Mouse (Mus musculus): ENCODE data around the gene Plxdc2. TPM values are rescaled to one million over a fixed set of nuclear protein-coding genes. Genes with fewer than 3 reads are reported as not detected.

The Plxdc2 gene
- polyA plus RNA-seq (2015; fragmentation: Nextera tagmentation; extraction: Ambion mirVana), result 20.3 and 23.5 TPM in 2 replicates

DNA sequence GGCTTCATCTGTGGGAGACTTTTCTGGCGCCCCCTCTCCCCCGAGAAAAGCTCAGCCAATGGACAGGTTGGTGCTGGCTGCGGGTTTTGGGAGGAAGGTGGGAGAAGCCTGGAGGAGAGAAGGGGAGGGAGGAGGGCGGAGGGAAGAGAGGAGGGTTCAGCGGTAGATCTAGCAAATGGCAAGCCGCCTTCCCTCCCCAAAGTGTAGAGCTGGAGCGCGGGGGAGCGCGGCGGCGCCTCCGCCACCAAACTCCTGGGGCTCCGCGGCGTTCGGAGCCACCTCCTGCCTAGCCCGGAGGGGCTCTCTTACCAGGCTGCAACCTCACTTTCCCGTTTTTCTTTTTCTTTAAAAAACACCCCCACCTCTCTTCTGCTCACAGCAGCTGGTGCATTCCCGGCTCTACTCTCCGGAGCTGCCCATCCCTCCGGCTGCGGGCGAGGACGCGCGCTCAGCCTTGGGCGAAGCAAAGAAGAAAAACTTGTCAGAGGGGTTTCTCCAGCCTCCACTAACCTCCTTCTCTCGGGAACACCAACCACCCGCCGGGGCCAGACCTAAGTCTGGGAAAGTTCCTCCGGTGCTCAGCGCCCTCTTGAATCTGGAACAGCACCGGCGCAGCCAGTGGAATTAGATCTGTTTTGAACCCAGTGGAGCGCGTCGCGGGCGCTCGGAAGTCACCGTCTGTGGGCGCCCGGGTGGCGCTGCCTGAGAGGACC is at the start of gene Plxdc2:
Gene Plxdc2, plus strand, starts transcription at position 199 of the 713 bp plus-strand sequence.
- Histone ChIP-seq H3K27ac (ENCODE audit: low read length) (peak within 1 kb of the TSS; percentile 86), H3K27me3 (ENCODE audit: control insufficient read depth, insufficient read depth, low read depth, low read length) (no peaks in the 10 kb centered on the region), H3K9me3 (replicated peaks; ENCODE audit: control insufficient read depth, low read length, poor library complexity, severe bottlenecking) (no peaks in the 10 kb centered on the region), H3K4me1 (ENCODE audit: control insufficient read depth, insufficient read depth, low read length) (peaks cover 10% of the 10 kb centered on the region), H3K4me3 (ENCODE audit: low read depth, low read length) (peak within 1 kb of the TSS; percentile 49), H3K4me2 (ENCODE audit: low read length) (peak within 1 kb of the TSS; percentile 94), H3K36me3 (ENCODE audit: control insufficient read depth, insufficient read depth, low read length) (no peaks in the 10 kb centered on the region), H3K9ac (ENCODE audit: low read depth, low read length) (peak within 1 kb of the TSS; percentile 76)
- WGBS, result under 1% methylated on average over 41 of the region's 45 CpGs
- ATAC-seq, result peak; percentile 95

DNA sequence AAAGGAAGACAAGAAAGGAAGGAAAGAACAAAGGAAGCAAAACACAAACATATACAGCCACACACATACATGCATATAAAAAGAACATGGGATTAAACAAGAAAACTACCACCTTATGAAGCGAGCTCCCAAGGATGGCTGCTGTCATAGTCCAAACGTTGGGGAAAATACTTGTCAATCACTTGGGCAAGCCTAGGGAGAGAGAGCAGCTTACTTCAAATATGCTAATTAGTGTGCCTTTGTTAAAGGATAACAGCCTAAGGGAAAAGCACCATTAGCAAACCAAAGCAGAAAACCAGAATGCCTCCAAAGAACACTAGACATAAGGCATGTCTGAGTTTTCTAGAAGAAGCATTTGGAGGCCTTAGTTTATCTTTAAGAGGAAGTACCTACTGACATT is 45.7 kb upstream of the Plxdc2 start:
- peak; percentile 62 for ATAC-seq
- no peaks in the 10 kb centered on the region for H3K27me3 ChIP-seq (ENCODE audit: control insufficient read depth, insufficient read depth, low read depth, low read length)
- no peaks in the 10 kb centered on the region for H3K9me3 ChIP-seq (replicated peaks; ENCODE audit: control insufficient read depth, low read length, poor library complexity, severe bottlenecking)
- WGBS, result 5% methylated on average over 2 of the region's 2 CpGs
- no peaks in the 10 kb centered on the region for H3K4me1 ChIP-seq (ENCODE audit: control insufficient read depth, insufficient read depth, low read length)
- no peak overlapping the region for H3K4me2 ChIP-seq (ENCODE audit: low read length)
- H3K4me3 ChIP-seq (ENCODE audit: low read depth, low read length), result no peak overlapping the region
- H3K27ac ChIP-seq (ENCODE audit: low read length), result no peak overlapping the region
- no peak overlapping the region for H3K9ac ChIP-seq (ENCODE audit: low read depth, low read length)
- H3K36me3 ChIP-seq (ENCODE audit: control insufficient read depth, insufficient read depth, low read length), result no peaks in the 10 kb centered on the region

DNA sequence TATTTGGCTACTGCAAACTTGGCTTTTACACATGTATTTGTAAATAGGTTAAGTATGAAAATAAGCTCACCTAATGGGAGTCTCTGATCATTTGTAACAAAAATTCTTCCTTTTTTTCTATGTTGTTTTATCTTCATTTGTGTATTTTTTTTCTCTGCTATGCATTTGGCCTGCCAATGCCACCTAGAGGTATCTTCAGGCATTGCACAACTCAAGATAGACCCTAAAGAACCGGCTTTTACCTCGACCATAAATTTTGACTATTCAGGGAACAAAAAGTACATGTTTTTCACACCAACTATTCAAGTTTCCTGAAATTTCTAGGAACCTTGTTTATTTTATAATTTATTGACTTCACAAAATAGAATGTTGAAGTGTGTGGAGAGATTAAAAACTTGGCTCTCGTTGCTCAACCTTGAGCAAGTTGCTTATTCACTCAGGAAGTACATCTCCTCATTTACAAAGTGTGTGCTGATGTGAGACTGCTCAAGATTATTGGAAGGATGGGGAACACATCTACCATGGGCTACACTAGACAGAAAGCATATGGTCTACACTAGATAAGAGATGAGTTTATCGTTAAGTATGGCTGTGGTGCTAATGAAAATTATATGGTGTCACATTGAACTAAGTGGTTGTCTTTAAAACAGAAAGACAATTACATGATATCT is 43.6 kb upstream of the Plxdc2 start:
- no peaks in the 10 kb centered on the region for H3K4me1 ChIP-seq (ENCODE audit: control insufficient read depth, insufficient read depth, low read length)
- H3K4me2 ChIP-seq (ENCODE audit: low read length), result no peak overlapping the region
- H3K9me3 ChIP-seq (replicated peaks; ENCODE audit: control insufficient read depth, low read length, poor library complexity, severe bottlenecking), result peaks cover 4% of the 10 kb centered on the region; the same call in 1 of the 2 replicates
- H3K27ac ChIP-seq (ENCODE audit: low read length), result no peak overlapping the region
- no peak for ATAC-seq
- no peak overlapping the region for H3K9ac ChIP-seq (ENCODE audit: low read depth, low read length)
- H3K4me3 ChIP-seq (ENCODE audit: low read depth, low read length), result no peak overlapping the region
- 68% methylated on average over 4 of the region's 4 CpGs for WGBS
- H3K27me3 ChIP-seq (ENCODE audit: control insufficient read depth, insufficient read depth, low read depth, low read length), result no peaks in the 10 kb centered on the region
- no peaks in the 10 kb centered on the region for H3K36me3 ChIP-seq (ENCODE audit: control insufficient read depth, insufficient read depth, low read length)

DNA sequence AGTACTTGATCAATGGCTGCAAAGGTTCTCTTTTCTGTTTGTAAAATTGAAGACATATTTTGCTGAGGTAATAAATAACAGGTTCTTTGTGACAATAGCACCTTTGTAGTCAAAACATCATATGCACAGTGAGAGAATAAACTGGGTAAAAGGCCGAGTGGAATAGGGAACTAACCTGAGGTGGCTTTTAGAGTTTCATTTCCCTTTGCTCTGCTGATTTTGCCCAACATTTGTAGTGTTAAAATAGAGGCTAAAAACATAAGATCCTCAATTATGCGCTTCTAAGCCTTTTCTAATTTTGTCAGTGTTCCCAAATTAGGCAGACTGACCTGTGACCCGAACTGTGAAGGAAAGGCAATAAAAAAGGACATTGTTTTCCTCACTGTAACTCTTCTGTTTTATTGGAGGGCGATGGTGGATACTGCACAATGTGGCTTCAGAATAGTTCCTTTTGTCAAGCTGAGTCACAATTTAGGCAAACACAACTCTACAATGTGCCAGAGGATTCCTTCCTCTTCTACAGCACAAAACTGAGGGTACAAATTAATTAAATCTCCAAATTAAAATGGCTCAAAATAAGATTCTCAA is 20.8 kb upstream of the Plxdc2 start:
- Histone ChIP-seq H3K27ac (ENCODE audit: low read length) (no peak overlapping the region), H3K9me3 (replicated peaks; ENCODE audit: control insufficient read depth, low read length, poor library complexity, severe bottlenecking) (no peaks in the 10 kb centered on the region), H3K4me3 (ENCODE audit: low read depth, low read length) (no peak overlapping the region), H3K4me2 (ENCODE audit: low read length) (no peak overlapping the region), H3K4me1 (ENCODE audit: control insufficient read depth, insufficient read depth, low read length) (no peaks in the 10 kb centered on the region), H3K36me3 (ENCODE audit: control insufficient read depth, insufficient read depth, low read length) (no peaks in the 10 kb centered on the region), H3K27me3 (ENCODE audit: control insufficient read depth, insufficient read depth, low read depth, low read length) (no peaks in the 10 kb centered on the region), H3K9ac (ENCODE audit: low read depth, low read length) (no peak overlapping the region)
- no peak for ATAC-seq
- WGBS, result 70% methylated on average over 4 of the region's 4 CpGs

DNA sequence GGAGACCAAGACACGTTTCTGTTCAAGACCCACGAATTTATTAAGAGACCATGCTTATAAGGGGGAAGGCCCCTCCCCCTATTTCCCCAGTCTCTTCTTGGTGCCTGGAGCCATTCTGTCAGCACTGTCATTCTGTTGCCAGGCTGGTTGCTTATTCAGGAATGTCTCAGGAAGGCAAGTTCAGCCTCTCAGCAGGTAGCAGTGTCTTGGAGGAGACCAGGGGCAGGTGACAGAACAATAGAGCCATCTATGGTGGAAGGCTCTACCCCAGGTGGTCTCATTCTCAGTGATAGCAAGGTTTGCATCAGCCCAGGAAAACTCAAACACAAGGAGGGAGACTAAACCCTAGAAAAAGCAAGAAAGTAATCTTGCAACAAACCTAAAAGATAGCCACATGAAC is 11.5 kb upstream of the Plxdc2 start:
- Histone ChIP-seq H3K27me3 (ENCODE audit: control insufficient read depth, insufficient read depth, low read depth, low read length) (no peaks in the 10 kb centered on the region), H3K36me3 (ENCODE audit: control insufficient read depth, insufficient read depth, low read length) (no peaks in the 10 kb centered on the region), H3K4me2 (ENCODE audit: low read length) (no peak overlapping the region), H3K4me3 (ENCODE audit: low read depth, low read length) (no peak overlapping the region), H3K9ac (ENCODE audit: low read depth, low read length) (no peak overlapping the region), H3K4me1 (ENCODE audit: control insufficient read depth, insufficient read depth, low read length) (no peaks in the 10 kb centered on the region), H3K9me3 (replicated peaks; ENCODE audit: control insufficient read depth, low read length, poor library complexity, severe bottlenecking) (no peaks in the 10 kb centered on the region), H3K27ac (ENCODE audit: low read length) (no peak overlapping the region)
- 49% methylated on average over 2 of the region's 2 CpGs for WGBS
- ATAC-seq, result no peak

DNA sequence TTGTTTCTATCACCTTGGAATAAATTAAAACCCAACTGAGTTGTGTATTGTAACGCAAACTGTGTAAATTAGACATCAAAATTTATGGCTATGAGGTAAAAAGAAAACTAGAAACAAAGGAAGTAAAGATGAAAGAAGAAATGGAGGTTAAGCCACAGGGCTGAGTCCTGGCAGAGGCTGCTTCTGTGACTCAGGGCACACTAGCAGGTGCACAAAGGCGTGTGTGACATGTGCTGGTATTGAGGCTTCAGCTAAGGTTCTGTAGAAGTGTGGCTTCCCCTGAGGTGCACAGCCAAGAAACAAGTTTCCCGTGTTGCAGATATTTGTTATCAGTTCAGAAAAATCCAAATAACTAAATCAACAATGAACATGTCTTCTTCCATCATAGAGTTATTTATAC is 5.0 kb upstream of the Plxdc2 start:
- Histone ChIP-seq H3K27me3 (ENCODE audit: control insufficient read depth, insufficient read depth, low read depth, low read length) (no peaks in the 10 kb centered on the region), H3K4me3 (ENCODE audit: low read depth, low read length) (no peak overlapping the region), H3K4me2 (ENCODE audit: low read length) (no peak overlapping the region), H3K9me3 (replicated peaks; ENCODE audit: control insufficient read depth, low read length, poor library complexity, severe bottlenecking) (no peaks in the 10 kb centered on the region), H3K4me1 (ENCODE audit: control insufficient read depth, insufficient read depth, low read length) (peaks cover 6% of the 10 kb centered on the region), H3K27ac (ENCODE audit: low read length) (no peak overlapping the region), H3K36me3 (ENCODE audit: control insufficient read depth, insufficient read depth, low read length) (no peaks in the 10 kb centered on the region), H3K9ac (ENCODE audit: low read depth, low read length) (no peak overlapping the region)
- ATAC-seq, result no peak
- WGBS, result 71% methylated on average over 3 of the region's 3 CpGs

DNA sequence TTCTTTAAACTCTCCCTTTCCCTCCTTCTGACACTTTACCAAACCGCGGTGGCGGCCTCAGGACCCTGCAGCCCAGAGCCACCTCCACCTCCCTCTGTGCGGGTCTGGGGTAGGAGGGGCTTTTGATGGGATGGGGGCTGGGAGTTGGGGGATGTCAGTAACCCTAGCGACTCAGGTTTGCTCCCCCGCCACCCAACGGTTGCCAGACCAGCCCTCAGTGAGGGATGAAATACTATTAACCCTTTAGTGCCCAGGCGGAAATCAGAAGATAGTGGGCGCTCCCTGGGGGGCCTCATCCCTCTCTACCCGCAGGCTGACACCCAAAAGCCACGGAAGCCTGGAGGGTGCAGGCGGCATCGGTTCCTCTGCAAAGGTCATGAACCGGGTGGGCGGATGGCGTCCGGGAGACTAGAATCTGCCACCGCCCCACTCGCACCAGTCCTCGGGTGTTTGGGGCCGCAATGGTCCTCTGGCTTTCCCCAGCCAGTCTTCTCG is 446 bp upstream of the Plxdc2 start:
- H3K27me3 ChIP-seq (ENCODE audit: control insufficient read depth, insufficient read depth, low read depth, low read length), result no peaks in the 10 kb centered on the region
- H3K9ac ChIP-seq (ENCODE audit: low read depth, low read length), result peak overlapping the region; percentile 76
- 0% methylated on average over 21 of the region's 22 CpGs for WGBS
- H3K9me3 ChIP-seq (replicated peaks; ENCODE audit: control insufficient read depth, low read length, poor library complexity, severe bottlenecking), result no peaks in the 10 kb centered on the region
- peak; percentile 94 for ATAC-seq
- peak overlapping the region; percentile 94 for H3K4me2 ChIP-seq (ENCODE audit: low read length)
- peaks cover 10% of the 10 kb centered on the region for H3K4me1 ChIP-seq (ENCODE audit: control insufficient read depth, insufficient read depth, low read length)
- H3K27ac ChIP-seq (ENCODE audit: low read length), result peak overlapping the region; percentile 86
- no peaks in the 10 kb centered on the region for H3K36me3 ChIP-seq (ENCODE audit: control insufficient read depth, insufficient read depth, low read length)
- peak overlapping the region; percentile 49 for H3K4me3 ChIP-seq (ENCODE audit: low read depth, low read length)

DNA sequence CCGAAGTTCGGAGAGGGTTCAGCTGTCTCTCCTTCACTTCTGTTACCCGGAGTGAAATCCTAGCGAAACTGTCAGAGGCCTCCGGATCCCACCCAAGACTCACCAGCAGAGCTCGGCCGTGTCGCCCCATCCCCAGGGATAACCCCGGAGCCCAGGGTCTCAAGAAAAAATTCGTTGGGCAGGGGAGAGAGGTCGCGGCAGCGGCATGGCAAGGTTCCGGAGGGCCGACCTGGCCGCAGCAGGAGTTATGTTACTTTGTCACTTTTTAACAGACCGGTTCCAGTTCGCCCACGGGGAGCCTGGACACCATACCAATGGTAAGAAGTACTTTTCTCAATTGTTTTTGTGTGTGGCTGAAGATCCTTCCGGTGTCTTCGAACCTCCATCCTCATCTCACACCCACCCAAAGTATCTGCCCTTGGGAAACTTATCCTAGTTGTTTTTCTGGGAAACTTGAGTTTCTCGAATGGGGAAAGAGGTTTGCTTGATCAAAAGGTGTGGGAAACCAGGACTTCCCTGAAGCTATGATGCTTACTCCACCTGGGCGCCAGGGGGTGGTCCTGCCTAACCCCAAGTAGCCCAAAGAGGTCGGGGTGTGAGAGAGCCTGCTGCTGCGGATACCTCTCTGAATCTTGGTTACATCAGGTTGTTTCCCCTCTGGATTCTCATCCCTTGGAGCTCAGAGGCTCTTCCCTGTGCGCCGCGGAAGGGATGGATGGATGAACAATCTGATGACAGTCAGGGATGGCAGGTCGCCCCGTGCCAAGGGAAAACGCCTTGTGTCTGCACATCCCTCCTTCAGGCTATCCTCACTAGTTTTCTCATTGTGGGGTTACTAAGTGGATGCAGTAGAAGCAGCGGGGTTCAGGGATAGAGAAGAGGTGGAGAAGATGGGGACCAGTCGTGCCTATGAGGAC is 1.1 kb downstream of the Plxdc2 start:
- Histone ChIP-seq H3K36me3 (ENCODE audit: control insufficient read depth, insufficient read depth, low read length) (no peaks in the 10 kb centered on the region), H3K4me2 (ENCODE audit: low read length) (peak overlapping the region; percentile 94), H3K4me1 (ENCODE audit: control insufficient read depth, insufficient read depth, low read length) (peaks cover 10% of the 10 kb centered on the region), H3K9me3 (replicated peaks; ENCODE audit: control insufficient read depth, low read length, poor library complexity, severe bottlenecking) (no peaks in the 10 kb centered on the region), H3K27ac (ENCODE audit: low read length) (peak overlapping the region; percentile 86; the same call in 1 of the 2 replicates), H3K27me3 (ENCODE audit: control insufficient read depth, insufficient read depth, low read depth, low read length) (no peaks in the 10 kb centered on the region), H3K4me3 (ENCODE audit: low read depth, low read length) (peak overlapping the region; percentile 49), H3K9ac (ENCODE audit: low read depth, low read length) (peak overlapping the region; percentile 76)
- ATAC-seq, result no peak
- 2% methylated on average over 33 of the region's 33 CpGs for WGBS

Measured in midbrain, embryonic 16.5 days (tissue).